Mouse (Mus musculus) megakaryocyte, embryonic 14.5 days (primary cell): ENCODE results near the gene Akap13. TPM values are rescaled to one million over a fixed set of nuclear protein-coding genes. Genes with fewer than 3 reads are reported as not detected.

Source experiments
- H3K27me3 ChIP-seq: replicated peaks from 2 replicates; pipeline ENCODE3; 2012; ENCODE audit warnings: inconsistent platforms
- H3K36me3 ChIP-seq: replicated peaks from 2 replicates; pipeline ENCODE3; 2012; ENCODE audit warnings: low read length, inconsistent platforms, mixed read lengths
- H3K4me1 ChIP-seq: 2 replicates; pipeline ENCODE4 v1.6.1; 2012; ENCODE audit warnings: inconsistent platforms
- H3K4me3 ChIP-seq: replicated peaks from 2 replicates; pipeline ENCODE3; 2012; ENCODE audit warnings: moderate library complexity, mild to moderate bottlenecking, inconsistent platforms
- H3K9me3 ChIP-seq: 2 replicates; pipeline ENCODE4 v1.6.1; 2012; ENCODE audit warnings: inconsistent platforms
- FLI1 ChIP-seq: IDR thresholded peaks from 2 replicates; pipeline ENCODE4 v1.6.1; 2012; ENCODE audit warnings: low read length, inconsistent platforms, mixed read lengths
- GATA1 ChIP-seq: IDR thresholded peaks from 3 replicates; pipeline ENCODE4 v1.6.1; 2012; ENCODE audit warnings: mixed read lengths, low read length, inconsistent platforms, borderline replicate concordance
- polyA plus RNA-seq: library from polyadenylated mRNA; stranded (reverse); fragments of >175 nt; gene quantifications from 2 replicates; pipeline ENCODE4 v1.2.3, GENCODE M21; 2012; ENCODE audit warnings: low replicate concordance; ENCODE audit not compliant: insufficient read depth

Akap13 gene
- polyA plus RNA-seq, 1 experiment, result 9.5 TPM

GRCm38 (mm10) chr7:75572127-75572526, 116.8 kb downstream of the Akap13 start:
- peaks cover 64% of the 10 kb centered on the region for H3K4me1 ChIP-seq
- H3K4me3 ChIP-seq, result peak overlapping the region; percentile 73
- no peaks in the 10 kb centered on the region for H3K9me3 ChIP-seq
- H3K27me3 ChIP-seq, result no peaks in the 10 kb centered on the region
- TF ChIP-seq GATA1 (no peak), FLI1 (no peak)
- peaks cover 2% of the 10 kb centered on the region for H3K36me3 ChIP-seq

- H3K4me1 ChIP-seq, result peaks cover 80% of the 10 kb centered on the region
- H3K27me3 ChIP-seq, result no peaks in the 10 kb centered on the region
- peak overlapping the region; percentile 30 for H3K4me3 ChIP-seq
- peaks cover 2% of the 10 kb centered on the region for H3K36me3 ChIP-seq
- TF ChIP-seq GATA1 (no peak), FLI1 (no peak)
- no peaks in the 10 kb centered on the region for H3K9me3 ChIP-seq
Measured at GRCm38 (mm10) chr7:75575120-75575649, 119.9 kb downstream of the Akap13 start.

DNA sequence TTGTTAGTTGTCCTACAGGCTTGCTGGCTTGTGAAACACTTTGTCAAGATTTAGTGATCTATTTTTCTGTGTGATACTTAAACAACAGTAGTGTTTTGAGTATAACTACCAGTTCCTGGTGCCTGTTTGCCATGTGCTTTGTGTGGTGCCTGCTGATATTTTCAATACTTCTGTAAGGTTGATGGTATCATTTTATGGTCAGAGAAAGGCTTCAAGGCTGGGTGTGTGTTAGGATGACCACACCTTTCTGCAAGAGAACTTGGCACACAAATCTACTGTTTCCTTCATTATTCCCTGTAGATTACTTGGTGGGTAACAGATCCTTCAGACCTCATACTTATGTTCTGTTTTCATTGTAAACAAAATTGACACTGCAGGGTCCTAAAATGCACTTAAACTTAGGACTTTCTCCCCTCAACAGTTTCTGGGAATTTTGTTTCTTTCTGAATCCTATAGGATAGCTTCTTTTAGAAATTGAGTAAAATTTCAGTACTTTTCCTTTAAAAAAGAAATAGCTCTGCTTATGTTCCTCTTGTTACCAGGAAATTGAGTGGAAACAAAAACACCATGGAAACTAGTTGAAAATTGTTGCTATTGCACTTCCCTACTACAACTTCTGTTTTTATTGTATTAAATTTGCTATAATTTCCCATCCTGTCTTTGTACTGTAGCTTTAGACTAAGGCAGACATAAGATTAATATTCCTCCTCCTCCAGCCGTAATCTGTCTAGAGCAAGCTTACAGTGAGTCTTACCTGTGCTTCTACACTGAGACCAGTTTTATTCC, 120.7 kb downstream of the Akap13 start:
- H3K36me3 ChIP-seq, result peaks cover 2% of the 10 kb centered on the region
- H3K4me1 ChIP-seq, result peaks cover 77% of the 10 kb centered on the region
- TF ChIP-seq FLI1 (no peak), GATA1 (no peak)
- no peaks in the 10 kb centered on the region for H3K9me3 ChIP-seq
- no peaks in the 10 kb centered on the region for H3K27me3 ChIP-seq
- H3K4me3 ChIP-seq, result no peak overlapping the region

DNA sequence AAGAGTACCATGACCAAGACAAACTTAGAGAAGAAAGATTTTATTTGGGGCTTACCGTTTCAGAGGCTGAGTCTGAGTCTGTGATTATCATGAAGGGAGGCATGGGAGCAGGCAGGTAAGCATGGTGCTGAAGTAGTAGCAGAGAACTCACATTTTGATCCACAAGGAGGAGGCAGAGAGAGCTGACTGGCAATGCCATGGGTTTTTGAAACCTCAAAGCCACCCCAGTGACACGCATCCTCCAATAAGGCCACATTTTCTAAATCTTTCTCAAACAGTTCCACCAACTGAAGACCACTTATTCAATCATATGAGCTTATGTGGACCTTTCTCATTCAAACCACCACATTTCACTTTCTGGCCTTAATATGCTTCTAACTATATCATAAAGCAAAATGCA, 121.5 kb downstream of the Akap13 start:
- peaks cover 77% of the 10 kb centered on the region for H3K4me1 ChIP-seq
- TF ChIP-seq GATA1 (no peak), FLI1 (no peak)
- peaks cover 2% of the 10 kb centered on the region for H3K36me3 ChIP-seq
- no peaks in the 10 kb centered on the region for H3K27me3 ChIP-seq
- H3K4me3 ChIP-seq, result no peak overlapping the region
- no peaks in the 10 kb centered on the region for H3K9me3 ChIP-seq

DNA sequence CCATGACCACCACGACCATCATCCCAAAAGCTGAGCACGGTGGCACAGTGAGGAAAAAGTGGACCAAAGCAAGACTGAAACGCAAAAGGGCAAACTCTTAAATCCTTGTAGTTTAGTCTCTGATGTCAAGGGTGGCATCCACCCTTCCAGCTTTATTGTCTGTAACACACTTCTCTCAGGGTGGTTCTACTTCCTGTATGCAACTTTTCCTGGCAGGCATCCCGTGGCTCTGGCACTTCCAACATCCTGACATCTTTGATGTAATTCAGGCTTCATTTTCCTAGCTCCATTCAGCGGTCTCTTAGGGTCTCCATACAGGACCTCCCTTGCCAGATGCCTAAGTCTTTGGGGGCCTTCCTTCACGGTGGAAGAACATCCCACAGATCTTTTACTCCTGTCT, 122.0 kb downstream of the Akap13 start:
- peaks cover 77% of the 10 kb centered on the region for H3K4me1 ChIP-seq
- no peak for TF ChIP-seq FLI1
- TF ChIP-seq GATA1, result no peak
- peaks cover 2% of the 10 kb centered on the region for H3K36me3 ChIP-seq
- no peaks in the 10 kb centered on the region for H3K9me3 ChIP-seq
- no peak overlapping the region for H3K4me3 ChIP-seq
- H3K27me3 ChIP-seq, result no peaks in the 10 kb centered on the region

DNA sequence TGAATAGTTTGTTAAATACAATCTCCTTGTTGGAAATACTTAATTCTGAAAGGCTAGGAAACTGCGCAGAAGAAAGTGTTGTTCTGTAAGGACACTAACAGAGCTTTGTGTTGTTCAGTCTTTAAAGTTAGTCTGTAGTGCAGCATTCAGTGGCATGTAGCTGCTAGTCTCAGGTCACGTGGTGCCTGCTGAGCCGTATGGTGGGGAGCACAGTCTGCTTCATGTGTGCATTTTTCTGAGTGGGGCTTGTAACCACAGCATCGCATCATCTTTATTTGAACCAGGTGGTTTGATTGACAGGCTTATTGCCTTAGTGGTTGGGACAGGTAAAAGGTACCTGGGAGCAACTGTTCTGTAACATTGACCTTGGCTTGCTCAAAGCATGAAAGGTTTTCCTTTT, 123.3 kb downstream of the Akap13 start:
- TF ChIP-seq FLI1, result no peak
- TF ChIP-seq GATA1, result no peak
- Histone ChIP-seq H3K4me3 (no peak overlapping the region), H3K36me3 (peaks cover 2% of the 10 kb centered on the region), H3K9me3 (no peaks in the 10 kb centered on the region), H3K27me3 (no peaks in the 10 kb centered on the region), H3K4me1 (peaks cover 84% of the 10 kb centered on the region)

- Histone ChIP-seq H3K9me3 (no peaks in the 10 kb centered on the region), H3K4me3 (no peak overlapping the region), H3K36me3 (no peaks in the 10 kb centered on the region), H3K4me1 (peaks cover 83% of the 10 kb centered on the region), H3K27me3 (no peaks in the 10 kb centered on the region)
- TF ChIP-seq FLI1 (no peak), GATA1 (no peak)
Measured at GRCm38 (mm10) chr7:75582091-75582490, 126.8 kb downstream of the Akap13 start.

DNA sequence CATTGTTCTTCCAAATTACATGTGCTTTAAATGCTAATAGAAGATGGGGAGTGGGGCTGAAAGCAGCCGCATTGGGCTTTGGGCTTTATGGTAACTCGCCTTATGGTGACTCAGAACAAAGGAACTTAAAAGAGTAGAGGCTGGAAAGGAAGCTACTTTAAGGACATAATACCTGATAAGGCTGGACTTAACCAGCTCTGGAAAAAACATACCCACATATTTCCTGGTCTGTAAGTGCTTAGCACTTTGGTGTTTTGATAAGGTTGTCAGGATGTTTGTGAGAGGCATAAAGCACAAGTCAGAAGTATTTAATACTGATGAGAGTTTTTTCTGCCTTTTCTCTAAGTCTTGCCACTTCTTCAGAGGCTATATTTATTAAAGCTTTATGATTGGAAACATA, 128.8 kb downstream of the Akap13 start:
- Histone ChIP-seq H3K4me1 (peaks cover 69% of the 10 kb centered on the region), H3K9me3 (no peaks in the 10 kb centered on the region), H3K36me3 (peaks cover under 1% of the 10 kb centered on the region), H3K4me3 (no peak overlapping the region), H3K27me3 (no peaks in the 10 kb centered on the region)
- TF ChIP-seq GATA1 (no peak; the same call in 2 of the 3 replicates), FLI1 (no peak)

DNA sequence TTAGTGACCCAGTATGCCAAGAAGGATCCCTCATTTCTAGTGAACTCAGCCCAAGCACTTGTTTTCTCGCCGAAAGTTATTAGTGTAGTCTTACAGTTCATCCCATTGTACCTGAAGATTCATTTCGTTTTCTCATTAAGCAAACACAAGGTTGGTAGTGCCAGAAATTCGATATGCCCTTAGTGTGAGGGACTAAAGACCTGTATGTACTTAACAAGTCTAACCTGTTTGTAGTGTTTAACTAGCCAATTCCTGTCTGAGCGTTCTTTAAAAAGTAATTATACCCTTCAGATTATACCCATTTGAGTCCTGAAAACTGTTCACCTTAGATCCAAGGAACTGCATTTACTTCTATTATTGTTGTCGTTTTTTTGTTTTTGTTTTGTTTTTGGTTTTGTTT, 130.1 kb downstream of the Akap13 start:
- TF ChIP-seq FLI1 (no peak), GATA1 (no peak)
- H3K4me1 ChIP-seq, result peaks cover 74% of the 10 kb centered on the region
- no peaks in the 10 kb centered on the region for H3K9me3 ChIP-seq
- H3K36me3 ChIP-seq, result peaks cover 12% of the 10 kb centered on the region
- peak overlapping the region; percentile 87 for H3K4me3 ChIP-seq
- no peaks in the 10 kb centered on the region for H3K27me3 ChIP-seq

DNA sequence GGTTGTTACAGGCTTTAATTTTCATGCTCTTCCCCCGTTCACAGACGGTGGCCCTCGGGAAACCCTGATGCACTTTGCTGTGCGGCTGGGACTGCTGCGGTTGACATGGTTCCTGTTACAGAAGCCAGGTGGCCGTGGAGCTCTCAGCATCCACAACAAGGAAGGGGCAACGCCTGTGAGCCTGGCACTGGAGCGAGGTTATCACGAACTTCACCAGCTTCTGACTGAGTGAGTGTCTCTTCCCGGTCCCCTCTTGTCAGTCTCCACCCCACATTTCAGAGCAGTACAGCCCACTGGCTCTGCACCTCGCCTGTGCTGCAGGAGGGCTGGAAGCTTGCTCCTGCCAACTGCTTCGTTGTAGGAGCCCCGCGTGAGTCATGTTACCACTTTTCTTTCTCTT, 130.8 kb downstream of the Akap13 start:
- peak overlapping the region; percentile 94 for H3K4me3 ChIP-seq
- H3K4me1 ChIP-seq, result peaks cover 76% of the 10 kb centered on the region
- H3K9me3 ChIP-seq, result no peaks in the 10 kb centered on the region
- TF ChIP-seq GATA1 (no peak), FLI1 (no peak)
- peaks cover 17% of the 10 kb centered on the region for H3K36me3 ChIP-seq
- no peaks in the 10 kb centered on the region for H3K27me3 ChIP-seq
